Mouse (Mus musculus) heart, postnatal 0 days (tissue): ENCODE results near the gene Gm14137.

Experiments
- CTCF ChIP-seq: IDR thresholded peaks from 2 replicates; pipeline ENCODE4 v1.5.1; 2016; ENCODE audit warnings: antibody characterized with exemption, control low read depth, low read depth
- EP300 ChIP-seq: IDR thresholded peaks from 2 replicates; pipeline ENCODE4 v1.6.1; 2016; ENCODE audit warnings: antibody characterized with exemption, low read depth

GRCm38 (mm10) chr2:119165401-119165800, 8.9 kb upstream of the Gm14137 start:
- TF ChIP-seq CTCF = no peak
- no peak for TF ChIP-seq EP300
